Mouse (Mus musculus) CH12.LX (cell line): ENCODE data around the gene Tfec. TPM values are rescaled to one million over a fixed set of nuclear protein-coding genes. Genes with fewer than 3 reads are reported as not detected.
A peak's percentile ranks its signal among the peaks of the same experiment; 100 is the strongest.

Source experiments
- DNase-seq: peaks from one replicate; pipeline ENCODE4 v3.0.0-alpha.2; 2013; ENCODE audit errors: extremely low read depth
- H3K27ac ChIP-seq: 2 replicates; pipeline ENCODE4 v1.5.1; 2012; ENCODE audit warnings: low read depth, mild to moderate bottlenecking, control low read depth, moderate library complexity; ENCODE audit not compliant: insufficient read depth
- H3K27me3 ChIP-seq: replicated peaks from 2 replicates; pipeline ENCODE3; 2012; ENCODE audit warnings: inconsistent platforms
- H3K36me3 ChIP-seq, 2 experiments: replicated peaks in 1 of 2; 2 replicates each; pipeline versions ENCODE3 to v1.6.1; 2012; ENCODE audit warnings: inconsistent platforms in 1 of 2, low read length in 1 of 2, mild to moderate bottlenecking in 1 of 2, mixed read lengths in 1 of 2, moderate library complexity in 1 of 2; ENCODE audit not compliant: control insufficient read depth in 1 of 2, insufficient read depth in 1 of 2
- H3K4me1 ChIP-seq, 2 experiments: 2 replicates each; pipeline ENCODE4 v1.6.1; 2012; ENCODE audit warnings: inconsistent platforms in 1 of 2, moderate library complexity in 1 of 2; ENCODE audit not compliant: insufficient read depth in 2 of 2, control insufficient read depth in 1 of 2
- H3K4me2 ChIP-seq: 2 replicates; pipeline ENCODE4 v1.6.1; 2012; ENCODE audit warnings: low read depth, mild to moderate bottlenecking, control low read depth; ENCODE audit not compliant: poor library complexity, insufficient read depth, severe bottlenecking
- H3K4me3 ChIP-seq, 3 experiments: fragments of 150-350 bp in 1 of 3; sonication (generic) in 1 of 3; replicated peaks in 1 of 3; 2 replicates each; pipeline versions ENCODE3 to v1.5.1; 2011 to 2012; ENCODE audit warnings: low read depth in 2 of 3, low read length in 2 of 3, mild to moderate bottlenecking in 2 of 3, moderate library complexity in 2 of 3, control low read depth in 1 of 3, improper control_type of control experiment in 1 of 3, inconsistent platforms in 1 of 3, mixed read lengths in 1 of 3; ENCODE audit not compliant: poor library complexity in 1 of 3
- H3K79me2 ChIP-seq: replicated peaks from 2 replicates; pipeline ENCODE4 v1.6.1; 2012; ENCODE audit warnings: mild to moderate bottlenecking, moderate library complexity; ENCODE audit not compliant: control insufficient read depth, poor library complexity, insufficient read depth, severe bottlenecking; ENCODE audit errors: extremely low read depth
- H3K9ac ChIP-seq: 2 replicates; pipeline ENCODE4 v1.6.1; 2012; ENCODE audit warnings: low read depth, mild to moderate bottlenecking, control low read depth, moderate library complexity; ENCODE audit not compliant: insufficient read depth
- H3K9me3 ChIP-seq: replicated peaks from 2 replicates; pipeline ENCODE3; 2012; ENCODE audit warnings: low read length, inconsistent platforms, mixed read lengths
- BHLHE40 ChIP-seq: IDR thresholded peaks from 2 replicates; pipeline ENCODE4 v1.6.1; 2011; ENCODE audit warnings: mild to moderate bottlenecking, low read depth, low read length, improper control_type of control experiment
- IRF4 ChIP-seq: IDR thresholded peaks from 2 replicates; pipeline ENCODE4 v1.6.1; 2014; ENCODE audit warnings: low read depth, mild to moderate bottlenecking, inconsistent platforms, low read length, improper control_type of control experiment
- JUN ChIP-seq: IDR thresholded peaks from 2 replicates; pipeline ENCODE4 v1.6.1; 2011; ENCODE audit warnings: low read depth, mild to moderate bottlenecking, low read length, improper control_type of control experiment, moderate library complexity; ENCODE audit not compliant: insufficient read depth
- JUND ChIP-seq: conservative IDR thresholded peaks from 2 replicates; pipeline ENCODE4 v1.6.1; 2011; ENCODE audit warnings: low read depth, low read length, improper control_type of control experiment
- POLR2AphosphoS2 ChIP-seq: IDR thresholded peaks from 2 replicates; pipeline ENCODE4 v1.6.1; 2011; ENCODE audit warnings: low read depth, low read length, improper control_type of control experiment
- RAD21 ChIP-seq: IDR thresholded peaks from 2 replicates; pipeline ENCODE4 v1.6.1; 2011; ENCODE audit warnings: low read depth, mild to moderate bottlenecking, low read length, improper control_type of control experiment, moderate library complexity
- TBP ChIP-seq: conservative IDR thresholded peaks from 2 replicates; pipeline ENCODE4 v1.6.1; 2011; ENCODE audit warnings: low read depth, low read length, improper control_type of control experiment
- USF2 ChIP-seq: conservative IDR thresholded peaks from 2 replicates; pipeline ENCODE4 v1.6.1; 2011; ENCODE audit warnings: low read depth, low read length, improper control_type of control experiment
- ZC3H11A ChIP-seq: IDR thresholded peaks from 2 replicates; pipeline ENCODE4 v1.6.1; 2012; ENCODE audit warnings: low read depth, mild to moderate bottlenecking, inconsistent platforms, low read length, improper control_type of control experiment
- ZKSCAN1 ChIP-seq: IDR thresholded peaks from 2 replicates; pipeline ENCODE4 v1.6.1; 2012; ENCODE audit warnings: low read depth, inconsistent platforms, low read length, improper control_type of control experiment, borderline replicate concordance
- ZMIZ1 ChIP-seq: IDR thresholded peaks from 2 replicates; pipeline ENCODE4 v1.6.1; 2012; ENCODE audit warnings: low read depth, mild to moderate bottlenecking, inconsistent platforms, low read length, improper control_type of control experiment
- dilution Hi-C: fragments of 300-500 bp; cut with MboI; formaldehyde crosslinking; loops from 2 replicates; pipeline ENCODE4 v1.14.3; 2020; ENCODE audit warnings: low sequenced_read_pairs; ENCODE audit not compliant: extremely low pct_unique_long_range_greater_than_20kb, extremely low pct_ligation_motif_present
- in situ Hi-C: fragments of 300-500 bp; cut with MboI; formaldehyde crosslinking; loops from 3 replicates; pipeline ENCODE4 v1.14.3; 2019; ENCODE audit warnings: low sequenced_read_pairs, low pct_ligation_motif_present, low pct_unique_long_range_greater_than_20kb, mixed read lengths
- polyA plus RNA-seq: library from polyadenylated mRNA; unstranded; fragments of >175 nt; gene quantifications from 2 replicates; pipeline ENCODE4 v1.2.1, GENCODE M21; 2012; ENCODE audit warnings: low read depth; ENCODE audit not compliant: insufficient read length
- total RNA-seq, 2 experiments: library from RNA; depleted of rRNA; stranded (reverse); fragments of 300-350 nt in 1 of 2; fragments of >200 nt in 1 of 2; gene quantifications; 2 replicates each; pipeline ENCODE4 v1.2.3; 2012 to 2014

The Tfec gene
- total and polyA plus RNA-seq, 3 experiments = not detected

- H3K27ac ChIP-seq = no peak overlapping the region
- H3K4me2 ChIP-seq = no peak overlapping the region
- dilution Hi-C loops = no loop called here
- H3K36me3 ChIP-seq = no peaks in the 10 kb centered on the region
- no peak for TF ChIP-seq RAD21
- TF ChIP-seq ZKSCAN1 = peak; percentile 27; the same call in 1 of the 2 replicates
- TF ChIP-seq POLR2AphosphoS2 = no peak
- TF ChIP-seq, all 38 proteins: peak for 1
- in situ Hi-C loops = no loop called here
- no peaks in the 10 kb centered on the region for H3K9me3 ChIP-seq
- H3K4me3 ChIP-seq = no peak overlapping the region
- H3K4me1 ChIP-seq = peaks cover 0 to 10% of the 10 kb centered on the region in 2 experiments; a peak in 1 of 4 replicates
- no peaks in the 10 kb centered on the region for H3K27me3 ChIP-seq
- H3K9ac ChIP-seq = no peak overlapping the region
- H3K79me2 ChIP-seq = no peaks in the 10 kb centered on the region
- peak; percentile 9 for DNase-seq
Observed at GRCm38 (mm10) chr6:16943513-16943912, 45.3 kb upstream of the Tfec start.

GRCm38 (mm10) chr6:16942433-16942832 is 44.2 kb upstream of the Tfec start:
- DNase-seq = peak; percentile 18
- TF ChIP-seq JUND (peak; percentile 73), IRF4 (0 out of 2 replicates have a peak, but pooled peaks have one; percentile 11), JUN (peak; percentile 38; the same call in 1 of the 2 replicates), USF2 (no peak)
- H3K36me3 ChIP-seq = no peaks in the 10 kb centered on the region
- H3K27ac ChIP-seq = no peak overlapping the region
- dilution Hi-C loops (no loop called here), in situ Hi-C loops (no loop called here)
- H3K9ac ChIP-seq = no peak overlapping the region
- no peak overlapping the region for H3K4me2 ChIP-seq
- no peaks in the 10 kb centered on the region for H3K9me3 ChIP-seq
- no peaks in the 10 kb centered on the region for H3K27me3 ChIP-seq
- no peaks in the 10 kb centered on the region for H3K79me2 ChIP-seq
- H3K4me3 ChIP-seq = no peak overlapping the region
- peaks cover 0 to 10% of the 10 kb centered on the region in 2 experiments; a peak in 1 of 4 replicates for H3K4me1 ChIP-seq

- Histone ChIP-seq H3K79me2 (no peaks in the 10 kb centered on the region), H3K4me3 (no peak overlapping the region), H3K9me3 (no peaks in the 10 kb centered on the region)
- no peak for DNase-seq
- in situ Hi-C loops = no loop called here
- TF ChIP-seq ZMIZ1 (no peak), ZC3H11A (no peak), BHLHE40 (peak; percentile 56; the same call in 1 of the 2 replicates), ZKSCAN1 (no peak), TBP (no peak)
- TF ChIP-seq, all 38 proteins: peak for 1
- no peak overlapping the region for H3K9ac ChIP-seq
- dilution Hi-C loops = no loop called here
- no peaks in the 10 kb centered on the region for H3K4me1 ChIP-seq
- H3K4me2 ChIP-seq = no peak overlapping the region
- H3K27me3 ChIP-seq = no peaks in the 10 kb centered on the region
- no peaks in the 10 kb centered on the region for H3K36me3 ChIP-seq
- no peak overlapping the region for H3K27ac ChIP-seq
Observed at GRCm38 (mm10) chr6:16931059-16931458, 32.8 kb upstream of the Tfec start.
